Mouse (Mus musculus) forebrain, embryonic 11.5 days (tissue): ENCODE results near the gene Cerkl. TPM values are rescaled to one million over a fixed set of nuclear protein-coding genes. Genes with fewer than 3 reads are reported as not detected.

Experiments
- ATAC-seq: fragments of 200-750 bp; cut with Nextera tagmentation; replicated peaks from 2 replicates; pipeline ENCODE4 v1.8.0; 2017; ENCODE audit warnings: moderate TSS enrichment; ENCODE audit not compliant: low FRiP score
- DNase-seq: peaks from one replicate; pipeline ENCODE4 v3.0.0-alpha.2; 2017; ENCODE audit warnings: low spot score
- H3K27ac ChIP-seq: fragments of 300-500 bp; sonication (generic); 2 replicates; pipeline ENCODE4 v1.5.1; 2014; ENCODE audit warnings: low read depth, low read length
- H3K27me3 ChIP-seq: fragments of 300-500 bp; sonication (generic); 2 replicates; pipeline ENCODE4 v1.6.1; 2014; ENCODE audit warnings: mild to moderate bottlenecking, low read length, mixed read lengths; ENCODE audit not compliant: control insufficient read depth, insufficient read depth
- H3K36me3 ChIP-seq: fragments of 300-500 bp; sonication (generic); 2 replicates; pipeline ENCODE4 v1.6.1; 2014; ENCODE audit warnings: mild to moderate bottlenecking, low read length, moderate library complexity, mixed read lengths; ENCODE audit not compliant: control insufficient read depth, insufficient read depth
- H3K4me1 ChIP-seq: fragments of 300-500 bp; sonication (generic); replicated peaks from 2 replicates; pipeline ENCODE4 v1.6.1; 2014; ENCODE audit warnings: low read length, mixed read lengths; ENCODE audit not compliant: control insufficient read depth, insufficient read depth
- H3K4me2 ChIP-seq: fragments of 300-500 bp; sonication (generic); 2 replicates; pipeline ENCODE4 v1.6.1; 2014; ENCODE audit warnings: low read depth, mild to moderate bottlenecking, low read length, moderate library complexity, mixed read lengths; ENCODE audit not compliant: severe bottlenecking
- H3K4me3 ChIP-seq: fragments of 300-500 bp; sonication (generic); 2 replicates; pipeline ENCODE4 v1.5.1; 2014; ENCODE audit warnings: low read depth, low read length
- H3K9ac ChIP-seq: fragments of 300-500 bp; sonication (generic); 2 replicates; pipeline ENCODE4 v1.6.1; 2014; ENCODE audit warnings: low read length
- H3K9me3 ChIP-seq: fragments of 300-500 bp; sonication (generic); 2 replicates; pipeline ENCODE4 v1.6.1; 2016; ENCODE audit warnings: low read length, mixed read lengths; ENCODE audit not compliant: control insufficient read depth
- WGBS: fragments of 180-500 bp; shearing (Covaris S2); extraction: QIAGEN DNeasy Blood & Tissue Kit; methylation state at CpG from one replicate; pipeline ENCODE4 v1.1.7; 2014; 5-methylcytosine and 5-hydroxymethylcytosine counted together
- polyA plus RNA-seq: library from polyadenylated mRNA; unstranded; fragments of >200 nt; fragmentation: Nextera tagmentation; extraction: Ambion mirVana; gene quantifications from 2 replicates; pipeline ENCODE4 v1.2.1, GENCODE M21; 2014

The Cerkl gene
- 1.2 and 2.2 TPM in 2 replicates for polyA plus RNA-seq

DNA sequence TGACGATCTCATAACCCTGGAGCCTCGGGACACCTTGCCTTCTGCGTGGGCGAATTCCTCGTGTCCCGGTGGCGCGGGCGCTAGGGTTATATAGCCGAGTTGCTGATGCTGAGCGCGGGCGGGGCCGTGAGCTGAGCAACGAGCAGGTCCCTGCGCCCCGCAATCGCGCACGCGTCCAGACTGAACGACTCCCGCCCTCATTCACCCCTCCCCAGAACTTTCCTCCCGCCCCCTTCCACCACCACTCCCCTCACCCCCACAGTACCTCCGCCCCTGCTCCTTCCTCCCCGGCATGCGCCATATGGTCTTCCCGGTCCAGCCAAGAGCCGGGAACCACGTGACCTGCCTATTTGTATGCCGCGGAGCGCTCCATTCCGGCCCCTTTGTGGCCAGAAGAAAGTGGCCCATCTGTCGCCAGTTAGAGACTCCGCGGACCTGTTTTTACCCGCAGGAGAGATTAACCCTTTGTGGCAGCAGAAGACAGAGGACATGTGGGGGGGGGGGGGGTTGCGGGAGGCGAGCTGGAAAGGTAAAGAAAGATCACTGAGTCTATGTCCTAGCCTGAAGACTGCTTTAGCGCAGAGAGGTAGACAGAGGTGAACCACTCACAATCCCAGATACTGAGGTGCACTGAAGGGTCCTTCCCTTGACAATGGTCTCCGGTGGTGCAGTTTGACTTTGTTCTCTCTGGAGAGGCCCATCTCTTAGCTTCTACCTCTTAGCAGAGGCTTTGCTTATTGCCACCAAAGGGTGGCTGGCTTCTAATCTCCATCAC is at the start of gene Cerkl, which contains the start of gene Neurod1:
TSS of gene Cerkl (minus strand) at position 211 of the 775 bp plus-strand sequence.
TSS of gene Neurod1 (minus strand) at position 177 of the 775 bp plus-strand sequence.
- Histone ChIP-seq H3K27ac (peak within 1 kb of the TSS; percentile 50), H3K4me3 (peak within 1 kb of the TSS; percentile 28), H3K27me3 (peaks cover 66% of the 10 kb centered on the region), H3K4me2 (peak within 1 kb of the TSS; percentile 57), H3K4me1 (peaks cover 18% of the 10 kb centered on the region), H3K36me3 (no peaks in the 10 kb centered on the region), H3K9me3 (no peaks in the 10 kb centered on the region), H3K9ac (no peak within 1 kb of the TSS; the same call in 1 of the 2 replicates)
- WGBS, result under 1% methylated on average over 40 of the region's 42 CpGs
- DNase-seq (peak; percentile 91), ATAC-seq (peak; percentile 90)

GRCm38 (mm10) chr2:79498990-79499755 is 42.6 kb upstream of the Cerkl start:
- Histone ChIP-seq H3K4me1 (no peaks in the 10 kb centered on the region), H3K4me2 (no peak overlapping the region), H3K4me3 (no peak overlapping the region), H3K9me3 (no peaks in the 10 kb centered on the region), H3K9ac (no peak overlapping the region), H3K27me3 (no peaks in the 10 kb centered on the region), H3K27ac (no peak overlapping the region), H3K36me3 (no peaks in the 10 kb centered on the region)
- peak; percentile 80 for ATAC-seq
- DNase-seq, result peak; percentile 78
- WGBS, result 27% methylated on average over 10 of the region's 10 CpGs

DNA sequence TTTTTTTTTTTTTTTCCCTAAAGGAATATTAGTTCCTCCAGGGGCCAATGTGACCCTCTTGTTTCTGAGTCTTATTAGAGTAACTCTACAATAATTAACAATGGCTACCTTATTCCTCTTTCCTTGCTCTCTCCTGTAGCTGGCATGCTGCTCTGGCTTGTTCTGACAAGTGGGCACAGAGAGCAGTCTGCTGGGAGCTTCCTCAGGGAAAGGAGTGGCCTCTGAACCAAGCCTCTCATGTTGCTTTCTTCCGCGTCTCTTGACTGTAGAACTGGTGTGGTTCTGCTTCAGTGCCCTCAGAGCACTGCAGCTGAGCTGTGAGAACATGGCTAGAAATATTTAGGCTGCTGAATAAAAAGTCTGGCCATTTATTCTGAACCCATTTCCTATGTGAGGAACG is 28.5 kb upstream of the Cerkl start:
- 70% methylated on average over 3 of the region's 3 CpGs for WGBS
- Histone ChIP-seq H3K36me3 (no peaks in the 10 kb centered on the region), H3K4me1 (no peaks in the 10 kb centered on the region), H3K27me3 (no peaks in the 10 kb centered on the region), H3K4me2 (no peak overlapping the region), H3K27ac (no peak overlapping the region), H3K4me3 (no peak overlapping the region), H3K9ac (no peak overlapping the region), H3K9me3 (no peaks in the 10 kb centered on the region)
- ATAC-seq, result no peak
- DNase-seq, result no peak

- Histone ChIP-seq H3K27me3 (no peaks in the 10 kb centered on the region), H3K4me1 (no peaks in the 10 kb centered on the region), H3K36me3 (no peaks in the 10 kb centered on the region), H3K9ac (no peak overlapping the region), H3K27ac (no peak overlapping the region), H3K9me3 (no peaks in the 10 kb centered on the region), H3K4me2 (no peak overlapping the region), H3K4me3 (no peak overlapping the region)
- DNase-seq, result no peak
- 93% methylated on average over 2 of the region's 2 CpGs for WGBS
- no peak for ATAC-seq
Observed at GRCm38 (mm10) chr2:79482511-79482910, 25.9 kb upstream of the Cerkl start.

DNA sequence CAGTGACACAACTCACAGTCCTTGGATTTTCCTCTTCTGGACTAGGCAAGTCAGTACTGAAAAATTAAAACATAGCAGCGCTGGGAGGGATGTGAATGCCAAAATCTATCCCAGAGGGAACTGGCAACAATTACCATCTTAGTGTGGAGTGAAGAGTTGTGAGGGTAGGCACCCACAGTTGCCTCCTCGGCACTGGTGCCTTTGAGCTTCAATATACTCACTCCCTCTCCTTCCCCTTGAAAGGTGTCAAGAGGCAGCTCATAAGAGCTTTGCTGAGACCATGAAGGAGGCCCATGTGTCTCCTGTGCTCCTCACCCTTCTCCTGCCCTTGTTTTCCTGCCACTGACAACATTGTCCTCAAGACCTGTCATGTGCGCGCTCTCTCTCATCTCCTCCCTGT is 5.8 kb upstream of the Cerkl start:
- DNase-seq (peak; percentile 44), ATAC-seq (no peak)
- Histone ChIP-seq H3K4me3 (no peak overlapping the region), H3K36me3 (no peaks in the 10 kb centered on the region), H3K27ac (no peak overlapping the region), H3K27me3 (peaks cover 39% of the 10 kb centered on the region), H3K4me2 (no peak overlapping the region), H3K4me1 (peaks cover 13% of the 10 kb centered on the region; the same call in 1 of the 2 replicates), H3K9me3 (no peaks in the 10 kb centered on the region), H3K9ac (no peak overlapping the region)
- WGBS, result 92% methylated on average over 4 of the region's 4 CpGs

DNA sequence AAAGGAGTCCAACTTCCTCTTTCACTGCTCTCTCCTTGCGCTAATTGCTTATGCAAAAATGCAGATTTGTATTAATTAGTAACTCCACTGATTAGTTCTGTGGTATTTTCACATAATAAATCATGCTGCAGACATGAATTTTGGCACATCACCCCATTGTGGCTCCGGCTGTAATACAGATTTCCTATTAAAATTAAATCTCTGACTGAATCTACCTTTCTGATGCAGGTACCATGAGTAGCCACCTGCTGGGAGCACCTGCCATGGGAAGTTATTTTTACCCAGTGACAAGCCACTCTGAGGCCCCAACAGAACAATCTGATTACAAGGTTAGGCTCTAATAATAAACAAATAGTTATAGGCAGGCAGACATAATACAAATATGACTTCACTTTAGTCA is 5.3 kb upstream of the Cerkl start:
- ATAC-seq (no peak), DNase-seq (no peak)
- Histone ChIP-seq H3K36me3 (no peaks in the 10 kb centered on the region), H3K4me3 (no peak overlapping the region), H3K9ac (no peak overlapping the region), H3K27me3 (peaks cover 44% of the 10 kb centered on the region), H3K4me1 (peaks cover 16% of the 10 kb centered on the region), H3K9me3 (no peaks in the 10 kb centered on the region), H3K27ac (no peak overlapping the region), H3K4me2 (no peak overlapping the region)
- 60% methylated on average over 2 of the region's 2 CpGs for WGBS

DNA sequence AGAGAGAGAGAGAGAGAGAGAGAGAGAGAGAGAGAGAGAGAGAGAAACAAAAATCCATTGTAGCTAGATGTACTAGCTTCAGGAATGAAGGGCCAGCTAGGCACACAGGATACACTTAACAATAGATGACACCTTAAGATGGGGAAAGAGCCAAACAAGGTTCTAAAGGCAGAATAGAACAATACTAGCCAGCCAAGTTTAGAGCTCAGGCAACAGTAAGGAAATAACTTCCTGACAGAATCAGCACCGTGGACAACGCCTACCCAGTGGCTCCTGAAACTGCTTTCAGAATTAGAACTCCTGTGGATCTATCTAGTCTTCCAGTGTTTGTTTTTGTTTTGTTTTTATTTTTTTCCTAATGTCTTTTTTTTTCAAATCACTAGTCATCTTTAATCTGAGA is 4.0 kb upstream of the Cerkl start:
- no peak overlapping the region for H3K4me2 ChIP-seq
- H3K4me1 ChIP-seq, result peaks cover 16% of the 10 kb centered on the region
- H3K9me3 ChIP-seq, result no peaks in the 10 kb centered on the region
- no peak overlapping the region for H3K4me3 ChIP-seq
- 1% methylated on average over 2 of the region's 2 CpGs for WGBS
- ATAC-seq (no peak), DNase-seq (no peak)
- H3K27ac ChIP-seq, result peak overlapping the region; percentile 15; the same call in 1 of the 2 replicates
- peaks cover 50% of the 10 kb centered on the region for H3K27me3 ChIP-seq
- no peaks in the 10 kb centered on the region for H3K36me3 ChIP-seq
- H3K9ac ChIP-seq, result no peak overlapping the region

GRCm38 (mm10) chr2:79460107-79460506 is 3.5 kb upstream of the Cerkl start:
- DNase-seq, result no peak
- Histone ChIP-seq H3K27ac (peak overlapping the region; percentile 48; the same call in 1 of the 2 replicates), H3K27me3 (peaks cover 55% of the 10 kb centered on the region)

More at GRCm38 (mm10) chr2:79460107-79460506, 3.5 kb upstream of the Cerkl start:
- 5% methylated on average over 14 of the region's 14 CpGs for whole genome bisulfite sequencing
- Histone ChIP-seq H3K4me1 (peaks cover 16% of the 10 kb centered on the region), H3K36me3 (no peaks in the 10 kb centered on the region), H3K4me3 (no peak overlapping the region), H3K4me2 (no peak overlapping the region), H3K9me3 (no peaks in the 10 kb centered on the region), H3K9ac (no peak overlapping the region)
- no peak for ATAC-seq
